Mouse (Mus musculus) spleen, embryonic (tissue): ENCODE measurements around the gene Gm10096.
"Not testable (repeated sequence)": the region's sequence is repeated elsewhere in the genome, so short reads cannot be mapped to it uniquely, and the experiment has no call there.

ENCODE experiments used
- CTCF ChIA-PET: fragments of 350-600 bp; sonication (Branson Sonifier 250); formaldehyde crosslinking; loops from one replicate; lab custom pipeline; 2022; lab: Charles Lee

The Gm10096 gene

DNA sequence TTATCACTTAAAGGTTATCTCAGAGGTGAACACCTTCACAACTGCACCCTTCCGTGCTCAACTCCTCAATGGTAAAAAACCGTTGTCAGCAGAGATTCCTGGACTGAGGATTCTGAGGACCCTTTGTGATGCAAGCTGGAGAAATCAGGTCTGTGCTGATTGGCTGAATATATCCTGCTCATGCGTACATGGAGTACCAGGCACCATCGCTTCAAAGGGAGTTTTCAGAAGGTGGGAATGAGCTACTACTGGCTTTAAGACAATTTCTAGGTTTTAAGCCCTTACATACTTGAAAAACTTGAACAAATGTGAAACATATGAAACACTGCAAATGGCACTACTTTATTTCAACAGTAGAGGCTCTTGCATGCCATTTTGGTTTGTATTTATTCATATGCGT lies at the start of gene Gm10096:
Gene Gm10096, minus strand, starts transcription at position 101 of the 400 bp plus-strand sequence.
- CTCF ChIA-PET = not testable (repeated sequence)
